Mouse (Mus musculus) MEL (cell line): ENCODE results near the gene Naa50.

ENCODE experiments used
- CHD1 ChIP-seq: IDR thresholded peaks from 2 replicates; pipeline ENCODE4 v1.6.1; 2012; ENCODE audit warnings: low read depth, mild to moderate bottlenecking, inconsistent platforms, low read length, improper control_type of control experiment
- CHD2 ChIP-seq: IDR thresholded peaks from 2 replicates; pipeline ENCODE4 v1.6.1; 2011; ENCODE audit warnings: low read length, improper control_type of control experiment
- CTCF ChIP-seq, 3 experiments: IDR thresholded peaks in 2 of 3; conservative IDR thresholded peaks in 1 of 3; 2 replicates each; pipeline ENCODE4 v1.5.1; 2011 to 2012; ENCODE audit warnings: low read length in 3 of 3, low read depth in 2 of 3, mild to moderate bottlenecking in 2 of 3, improper control_type of control experiment in 1 of 3, inconsistent platforms in 1 of 3, mixed read lengths in 1 of 3, moderate library complexity in 1 of 3; ENCODE audit not compliant: control insufficient read depth in 1 of 3, insufficient read depth in 1 of 3, poor library complexity in 1 of 3, severe bottlenecking in 1 of 3
- ELF1 ChIP-seq: IDR thresholded peaks from 2 replicates; pipeline ENCODE4 v1.6.1; 2014; ENCODE audit warnings: low read depth, mild to moderate bottlenecking, inconsistent platforms, low read length, improper control_type of control experiment, moderate library complexity
- EP300 ChIP-seq, 2 experiments: IDR thresholded peaks; 2 replicates each; pipeline ENCODE4 v1.6.1; 2011; ENCODE audit warnings: improper control_type of control experiment in 2 of 2, low read length in 2 of 2, low read depth in 1 of 2, mild to moderate bottlenecking in 1 of 2
- MXI1 ChIP-seq: IDR thresholded peaks from 2 replicates; pipeline ENCODE4 v1.6.1; 2011; ENCODE audit warnings: mild to moderate bottlenecking, low read depth, low read length, improper control_type of control experiment
- NELFE ChIP-seq: IDR thresholded peaks from 2 replicates; pipeline ENCODE4 v1.6.1; 2011; ENCODE audit warnings: low read depth, low read length, improper control_type of control experiment
- RCOR1 ChIP-seq: IDR thresholded peaks from 2 replicates; pipeline ENCODE4 v1.6.1; 2012; ENCODE audit warnings: low read depth, mild to moderate bottlenecking, inconsistent platforms, low read length, improper control_type of control experiment
- TAL1 ChIP-seq: IDR thresholded peaks from 2 replicates; pipeline ENCODE4 v1.6.1; 2012; ENCODE audit warnings: mild to moderate bottlenecking, inconsistent platforms, low read length, moderate library complexity, mixed read lengths
- TCF12 ChIP-seq: IDR thresholded peaks from 2 replicates; pipeline ENCODE4 v1.6.1; 2014; ENCODE audit warnings: low read depth, mild to moderate bottlenecking, inconsistent platforms, low read length, improper control_type of control experiment, moderate library complexity
- USF2 ChIP-seq, 2 experiments: IDR thresholded peaks; 2 replicates each; pipeline ENCODE4 v1.6.1; 2011 to 2012; ENCODE audit warnings: improper control_type of control experiment in 2 of 2, low read length in 2 of 2, borderline replicate concordance in 1 of 2, inconsistent platforms in 1 of 2, low read depth in 1 of 2, mild to moderate bottlenecking in 1 of 2; ENCODE audit not compliant: insufficient read depth in 1 of 2
- ZC3H11A ChIP-seq: IDR thresholded peaks from 2 replicates; pipeline ENCODE4 v1.6.1; 2012; ENCODE audit warnings: low read depth, mild to moderate bottlenecking, inconsistent platforms, low read length, improper control_type of control experiment
- ZKSCAN1 ChIP-seq: IDR thresholded peaks from 2 replicates; pipeline ENCODE4 v1.6.1; 2012; ENCODE audit warnings: low read depth, mild to moderate bottlenecking, inconsistent platforms, low read length, improper control_type of control experiment, moderate library complexity
- ZMIZ1 ChIP-seq: IDR thresholded peaks from 2 replicates; pipeline ENCODE4 v1.6.1; 2012; ENCODE audit warnings: low read depth, mild to moderate bottlenecking, inconsistent platforms, low read length, improper control_type of control experiment, moderate library complexity

- no peak for TF ChIP-seq CHD1
- no peak for TF ChIP-seq RCOR1
- TF ChIP-seq CTCF (IDR thresholded peaks at IDR 0.05 in 2 of 3, conservative IDR thresholded peaks at IDR 0.05 in 1 of 3; ENCODE audit: control insufficient read depth in 1 of 3, insufficient read depth in 1 of 3, low read depth in 2 of 3, low read length in 3 of 3, poor library complexity in 1 of 3, severe bottlenecking in 1 of 3): no peak
- TF ChIP-seq MXI1: no peak
- TF ChIP-seq CHD2: no peak
- no peak for TF ChIP-seq USF2 (IDR thresholded peaks at IDR 0.05; ENCODE audit: borderline replicate concordance in 1 of 2, insufficient read depth in 1 of 2, low read depth in 1 of 2, low read length in 2 of 2)
- TF ChIP-seq EP300 (IDR thresholded peaks at IDR 0.05; ENCODE audit: low read depth in 1 of 2, low read length in 2 of 2): no peak
- no peak for TF ChIP-seq ZC3H11A
- no peak for TF ChIP-seq ELF1
- TF ChIP-seq NELFE: no peak
- no peak for TF ChIP-seq TAL1
- no peak for TF ChIP-seq TCF12
- no peak for TF ChIP-seq ZMIZ1
- no peak for TF ChIP-seq ZKSCAN1
Observed at GRCm38 (mm10) chr16:44187172-44187571, 47.5 kb downstream of the Naa50 start.
